Comparison of ENCODE assay signal across 15 mouse cellular contexts in the genomic region with DNA sequence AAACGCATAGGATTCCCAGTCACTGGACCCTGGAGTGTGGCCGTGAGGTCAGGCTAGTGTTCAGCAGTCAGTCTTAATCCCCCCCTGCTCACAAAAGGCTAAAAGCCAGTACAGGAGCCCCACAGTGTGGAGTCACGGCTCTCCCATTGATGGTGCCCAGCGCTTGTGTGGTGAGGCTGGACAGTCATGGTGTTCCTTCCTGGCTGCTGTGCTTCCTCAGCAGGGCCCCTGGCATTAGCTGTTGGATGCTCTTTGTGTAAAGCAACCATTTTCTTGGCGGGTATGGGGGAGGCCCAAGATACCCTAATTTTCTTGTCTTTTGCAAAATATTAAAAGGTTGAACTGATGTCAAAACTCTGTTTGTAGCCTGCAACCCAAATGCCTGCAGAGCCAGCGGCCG.
"Had no signal": no experiment of that assay in that cellular context is flagged by ENCODE, and none has a peak within 500 bp of the region (broad histone marks: within the 10 kb centered on the region; RNA-seq: fewer than 3 reads in every experiment).

No protein-coding gene starts in this region.

- DNase-seq: kidney, adult 2 months; kidney, postnatal 25 days; liver, postnatal 0 days; lung, embryonic 14.5 days; midbrain, embryonic 14.5 days; thymus, adult 18-20 months; thymus, postnatal 36 days had no signal

- H3K4me3 ChIP-seq: limb, embryonic 15.5 days; neural tube, embryonic 12.5 days had no signal

- H3K9me3 ChIP-seq: limb, embryonic 15.5 days; neural tube, embryonic 12.5 days had no signal

- H3K27me3 ChIP-seq: limb, embryonic 15.5 days; neural tube, embryonic 12.5 days had no signal

- H3K9ac ChIP-seq: limb, embryonic 15.5 days; liver, embryonic 14.5 days; liver, postnatal 0 days; lung, embryonic 14.5 days; neural tube, embryonic 12.5 days had no signal

- H3K27ac ChIP-seq: kidney, postnatal 0 days; liver, embryonic 14.5 days; macrophage; neural tube, embryonic 12.5 days had no signal

- ATAC-seq: intestine, postnatal 0 days; liver, postnatal 0 days; lung, postnatal 0 days had no signal

- H3K4me2 ChIP-seq: limb, embryonic 15.5 days; liver, embryonic 11.5 days; lung, embryonic 14.5 days; neural tube, embryonic 12.5 days had no signal
